Mouse (Mus musculus) embryonic facial prominence, embryonic 11.5 days (tissue): ENCODE measurements around the gene Styx. TPM values are rescaled to one million over a fixed set of nuclear protein-coding genes. Genes with fewer than 3 reads are reported as not detected.

Experiments
- ATAC-seq: fragments of 200-750 bp; cut with Nextera tagmentation; replicated peaks from 2 replicates; pipeline ENCODE4 v1.8.0; 2017; ENCODE audit warnings: low read depth; ENCODE audit not compliant: insufficient number of reproducible peaks, low FRiP score, low TSS enrichment
- DNase-seq: peaks from one replicate; pipeline ENCODE4 v3.0.0-alpha.2; 2015; ENCODE audit warnings: low spot score
- H3K27ac ChIP-seq: fragments of 300-500 bp; sonication (generic); replicated peaks from 2 replicates; pipeline ENCODE4 v1.5.1; 2014; ENCODE audit warnings: mild to moderate bottlenecking, low read depth, low read length, control low read depth
- H3K27me3 ChIP-seq: fragments of 300-500 bp; sonication (generic); 2 replicates; pipeline ENCODE4 v1.6.1; 2014; ENCODE audit warnings: mild to moderate bottlenecking, low read length, moderate library complexity, mixed read lengths; ENCODE audit not compliant: control insufficient read depth, insufficient read depth
- H3K36me3 ChIP-seq: fragments of 300-500 bp; sonication (generic); replicated peaks from 2 replicates; pipeline ENCODE4 v1.6.1; 2014; ENCODE audit warnings: low read depth, mild to moderate bottlenecking, low read length, moderate library complexity, mixed read lengths; ENCODE audit not compliant: control insufficient read depth, insufficient read depth
- H3K4me1 ChIP-seq: fragments of 300-500 bp; sonication (generic); 2 replicates; pipeline ENCODE4 v1.6.1; 2014; ENCODE audit warnings: low read length, mixed read lengths; ENCODE audit not compliant: control insufficient read depth, insufficient read depth
- H3K4me2 ChIP-seq: fragments of 300-500 bp; sonication (generic); 2 replicates; pipeline ENCODE4 v1.6.1; 2014; ENCODE audit warnings: low read depth, mild to moderate bottlenecking, control low read depth, low read length, moderate library complexity
- H3K4me3 ChIP-seq: fragments of 300-500 bp; sonication (generic); 2 replicates; pipeline ENCODE4 v1.5.1; 2014; ENCODE audit warnings: low read depth, low read length, control low read depth
- H3K9ac ChIP-seq: fragments of 300-500 bp; sonication (generic); replicated peaks from 2 replicates; pipeline ENCODE4 v1.6.1; 2014; ENCODE audit warnings: mild to moderate bottlenecking, control low read depth, low read length
- H3K9me3 ChIP-seq: fragments of 300-500 bp; sonication (generic); replicated peaks from 2 replicates; pipeline ENCODE4 v1.6.1; 2016; ENCODE audit warnings: mild to moderate bottlenecking, low read length, inconsistent platforms, mixed read lengths; ENCODE audit not compliant: control insufficient read depth
- WGBS: fragments of 180-500 bp; shearing (Covaris S2); extraction: QIAGEN DNeasy Blood & Tissue Kit; methylation state at CpG from one replicate; pipeline ENCODE4 v1.1.7; 2014; 5-methylcytosine and 5-hydroxymethylcytosine counted together
- polyA plus RNA-seq: library from polyadenylated mRNA; unstranded; fragments of >200 nt; fragmentation: Nextera tagmentation; extraction: Ambion mirVana; gene quantifications from 2 replicates; pipeline ENCODE4 v1.2.1, GENCODE M21; 2014

Gene Styx
- polyA plus RNA-seq, 1 experiment from 2014 or later: 33.4 TPM

GRCm38 (mm10) chr14:45446777-45447176 is 95.9 kb downstream of the Styx start:
- Histone ChIP-seq H3K27me3 (no peaks in the 10 kb centered on the region), H3K4me3 (no peak overlapping the region), H3K4me2 (no peak overlapping the region), H3K27ac (no peak overlapping the region), H3K36me3 (no peaks in the 10 kb centered on the region), H3K4me1 (no peaks in the 10 kb centered on the region), H3K9ac (no peak overlapping the region), H3K9me3 (no peaks in the 10 kb centered on the region)
- DNase-seq (no peak), ATAC-seq (no peak)
- 75% methylated on average over 3 of the region's 3 CpGs for WGBS

- no peak overlapping the region for H3K4me3 ChIP-seq
- peaks cover 5% of the 10 kb centered on the region; the same call in 1 of the 2 replicates for H3K4me1 ChIP-seq
- no peaks in the 10 kb centered on the region for H3K9me3 ChIP-seq
- no peaks in the 10 kb centered on the region for H3K27me3 ChIP-seq
- H3K9ac ChIP-seq: no peak overlapping the region
- no peak overlapping the region for H3K4me2 ChIP-seq
- 17% methylated on average over 2 of the region's 2 CpGs for WGBS
- H3K36me3 ChIP-seq: no peaks in the 10 kb centered on the region
- no peak overlapping the region for H3K27ac ChIP-seq
- 0 out of 2 replicates have a peak, but pooled peaks have one; percentile 29 for ATAC-seq
- no peak for DNase-seq
Observed at GRCm38 (mm10) chr14:45451090-45451489, 100.2 kb downstream of the Styx start.

- Histone ChIP-seq H3K9ac (no peak overlapping the region), H3K4me1 (peaks cover 5% of the 10 kb centered on the region), H3K4me3 (no peak overlapping the region), H3K36me3 (no peaks in the 10 kb centered on the region), H3K4me2 (no peak overlapping the region), H3K9me3 (no peaks in the 10 kb centered on the region), H3K27ac (no peak overlapping the region), H3K27me3 (no peaks in the 10 kb centered on the region)
- no peak for ATAC-seq
- 30% methylated on average over 4 of the region's 4 CpGs for WGBS
- DNase-seq: no peak
Observed at GRCm38 (mm10) chr14:45452148-45452547, 101.3 kb downstream of the Styx start.

- H3K4me2 ChIP-seq: no peak overlapping the region
- H3K9me3 ChIP-seq: no peaks in the 10 kb centered on the region
- no peak overlapping the region for H3K4me3 ChIP-seq
- no peak overlapping the region for H3K9ac ChIP-seq
- peaks cover 5% of the 10 kb centered on the region for H3K4me1 ChIP-seq
- H3K36me3 ChIP-seq: no peaks in the 10 kb centered on the region
- no peak overlapping the region for H3K27ac ChIP-seq
- DNase-seq (no peak), ATAC-seq (no peak)
- H3K27me3 ChIP-seq: no peaks in the 10 kb centered on the region
- WGBS: 19% methylated on average over 11 of the region's 11 CpGs
Observed at GRCm38 (mm10) chr14:45452861-45453512, 102.1 kb downstream of the Styx start.

- Histone ChIP-seq H3K27ac (no peak overlapping the region), H3K9ac (no peak overlapping the region), H3K27me3 (no peaks in the 10 kb centered on the region), H3K4me3 (no peak overlapping the region), H3K4me1 (peaks cover 5% of the 10 kb centered on the region), H3K36me3 (no peaks in the 10 kb centered on the region), H3K9me3 (no peaks in the 10 kb centered on the region), H3K4me2 (no peak overlapping the region)
- WGBS: 53% methylated on average over 5 of the region's 5 CpGs
- no peak for DNase-seq
- ATAC-seq: no peak
Observed at GRCm38 (mm10) chr14:45453538-45454233, 102.8 kb downstream of the Styx start.

GRCm38 (mm10) chr14:45455651-45456501 is 105.0 kb downstream of the Styx start:
- Histone ChIP-seq H3K36me3 (peaks cover 3% of the 10 kb centered on the region), H3K27me3 (no peaks in the 10 kb centered on the region), H3K27ac (no peak overlapping the region), H3K9me3 (no peaks in the 10 kb centered on the region), H3K4me1 (peaks cover 5% of the 10 kb centered on the region), H3K4me2 (no peak overlapping the region), H3K9ac (no peak overlapping the region), H3K4me3 (no peak overlapping the region)
- ATAC-seq (no peak), DNase-seq (no peak)
- WGBS: 51% methylated on average over 12 of the region's 12 CpGs

- Histone ChIP-seq H3K4me1 (peaks cover 5% of the 10 kb centered on the region), H3K27ac (no peak overlapping the region), H3K9ac (no peak overlapping the region), H3K4me3 (no peak overlapping the region), H3K27me3 (no peaks in the 10 kb centered on the region), H3K9me3 (no peaks in the 10 kb centered on the region), H3K4me2 (no peak overlapping the region), H3K36me3 (peaks cover 3% of the 10 kb centered on the region)
- WGBS: 0% methylated on average over 1 of the region's 1 CpGs
- peak; percentile 47 for DNase-seq
- no peak for ATAC-seq
Observed at GRCm38 (mm10) chr14:45456502-45456846, 105.6 kb downstream of the Styx start.

- no peak for ATAC-seq
- H3K4me3 ChIP-seq: no peak overlapping the region
- no peak overlapping the region for H3K9ac ChIP-seq
- 76% methylated on average over 9 of the region's 9 CpGs for WGBS
- H3K36me3 ChIP-seq: peaks cover 3% of the 10 kb centered on the region
- H3K27me3 ChIP-seq: no peaks in the 10 kb centered on the region
- no peak overlapping the region for H3K4me2 ChIP-seq
- no peak overlapping the region for H3K27ac ChIP-seq
- no peak for DNase-seq
- H3K9me3 ChIP-seq: no peaks in the 10 kb centered on the region
- peaks cover 5% of the 10 kb centered on the region for H3K4me1 ChIP-seq
Observed at GRCm38 (mm10) chr14:45457003-45457402, 106.1 kb downstream of the Styx start.
